Mouse (Mus musculus) right cerebral cortex, adult 18-20 months (tissue): ENCODE measurements at regions not wholly inside any gene's neighbourhood (a gene's known extent, or its start where the extent isn't known, plus 50 kb on each side); places are given as distances from the start of the nearest gene placed in this dataset.

Experiments used
- DNase-seq: peaks from one replicate; pipeline ENCODE4 v3.0.0; 2022; ENCODE audit warnings: mixed read lengths

DNA sequence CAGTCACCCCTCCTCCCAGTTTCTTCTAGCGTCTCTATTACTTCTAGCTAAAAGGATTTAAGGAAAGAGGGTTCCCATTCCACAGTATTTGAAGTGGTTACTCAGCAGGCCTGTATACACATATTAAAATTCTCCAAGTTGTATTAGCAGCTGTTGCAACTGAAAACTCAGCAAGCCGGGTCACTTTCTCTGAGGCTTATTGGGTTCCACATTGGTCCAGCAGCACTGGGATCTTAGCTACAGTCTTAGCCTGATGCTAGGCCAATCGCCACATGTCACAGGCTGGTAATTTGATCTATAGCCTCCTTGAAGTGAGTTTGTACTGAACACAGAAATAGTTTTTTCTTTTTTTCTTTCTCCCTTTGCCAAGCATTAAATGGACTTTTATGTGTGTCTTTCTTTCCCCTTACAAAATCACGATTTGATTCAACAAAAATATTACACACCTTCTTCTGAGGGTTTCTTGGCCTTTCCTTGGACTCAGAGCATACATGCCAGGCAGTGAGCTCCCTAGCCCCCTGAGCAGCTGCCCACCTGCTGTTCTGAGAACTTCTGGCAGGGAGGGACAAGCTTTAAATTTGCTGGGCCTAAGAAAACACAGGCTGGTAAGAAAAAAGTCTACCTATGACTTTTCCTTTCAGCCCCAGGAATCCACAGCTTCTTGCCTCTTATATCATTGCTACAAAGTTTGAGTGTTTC lies 297.3 kb downstream of the Kcnrg start:
- DNase-seq: no peak

DNA sequence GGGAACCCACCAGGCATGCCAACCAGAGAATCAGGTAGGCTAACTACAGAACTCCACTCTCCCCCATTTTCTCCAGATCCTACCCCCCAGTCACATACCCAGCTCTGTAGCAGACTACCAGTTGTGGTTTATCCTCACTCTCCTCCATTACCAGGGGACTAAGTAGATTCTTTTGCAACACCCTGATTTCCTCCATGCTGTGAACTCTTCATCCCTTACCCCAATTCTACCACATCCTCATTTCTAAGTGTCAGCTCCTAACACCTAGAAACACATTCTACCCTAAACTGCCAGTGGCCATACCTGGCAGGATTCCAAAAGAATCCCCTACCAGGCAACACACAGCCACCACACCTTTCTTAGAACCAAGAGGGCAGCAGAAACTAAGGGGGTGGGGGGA lies 310.9 kb downstream of the Kcnrg start:
- no peak for DNase-seq

DNA sequence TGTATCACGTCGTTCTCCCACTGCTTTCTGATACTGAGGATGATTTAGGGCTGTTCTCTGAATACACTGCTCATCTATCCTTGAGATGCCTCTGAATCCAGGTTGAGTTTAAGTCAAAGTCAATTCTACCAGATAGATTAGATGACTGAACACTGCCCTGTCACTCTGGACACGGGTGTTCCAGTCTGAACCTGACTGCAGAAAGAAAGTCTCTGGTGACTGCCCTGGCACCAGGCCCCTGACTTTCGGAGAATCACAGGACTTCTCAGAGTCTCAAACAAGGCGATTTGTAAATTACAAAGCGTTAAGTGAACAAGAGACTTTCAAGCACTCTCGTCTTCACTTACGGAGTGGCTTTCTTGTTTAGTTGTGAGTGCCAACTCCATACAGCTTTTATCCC lies 324.6 kb downstream of the Kcnrg start:
- DNase-seq: no peak

DNA sequence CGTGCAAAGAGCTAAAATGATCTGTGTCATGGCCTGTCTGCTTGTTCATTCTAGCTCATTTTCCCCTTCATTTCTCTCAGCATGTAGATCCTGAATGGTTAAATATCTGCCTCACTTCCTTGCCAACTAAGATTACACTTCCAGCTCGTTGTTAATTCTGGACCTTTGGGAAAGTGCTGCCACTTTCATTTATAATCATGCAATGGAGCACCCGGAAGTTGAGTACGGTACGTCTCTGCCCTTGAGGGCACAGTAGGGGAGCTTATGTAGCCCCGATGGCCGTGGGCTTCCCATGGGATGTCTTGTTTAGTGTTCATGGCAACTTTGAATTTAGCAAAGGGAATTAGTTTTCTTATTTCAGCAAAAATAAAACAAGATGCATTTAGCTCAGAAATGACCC lies 334.4 kb downstream of the Kcnrg start:
- no peak for DNase-seq

DNA sequence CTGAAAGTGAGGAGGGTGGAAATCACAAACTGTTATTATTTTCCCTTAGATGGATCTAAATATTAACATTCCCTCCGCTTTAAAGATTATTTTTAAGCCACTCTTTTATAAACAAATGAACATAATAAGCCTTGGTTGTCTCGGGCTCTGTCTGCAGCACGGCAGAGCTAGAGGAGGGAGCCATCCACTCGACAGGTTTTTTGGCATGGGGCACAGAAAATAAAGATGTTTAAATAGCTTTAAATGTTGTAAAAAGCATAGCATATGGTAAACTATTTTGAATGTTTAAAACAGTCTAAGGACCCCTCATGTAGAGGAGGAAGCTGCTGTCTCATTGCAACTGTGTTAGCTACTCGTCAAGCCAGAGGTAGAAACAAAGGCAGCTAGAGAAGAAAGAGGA lies 338.4 kb downstream of the Kcnrg start:
- DNase-seq: no peak

DNA sequence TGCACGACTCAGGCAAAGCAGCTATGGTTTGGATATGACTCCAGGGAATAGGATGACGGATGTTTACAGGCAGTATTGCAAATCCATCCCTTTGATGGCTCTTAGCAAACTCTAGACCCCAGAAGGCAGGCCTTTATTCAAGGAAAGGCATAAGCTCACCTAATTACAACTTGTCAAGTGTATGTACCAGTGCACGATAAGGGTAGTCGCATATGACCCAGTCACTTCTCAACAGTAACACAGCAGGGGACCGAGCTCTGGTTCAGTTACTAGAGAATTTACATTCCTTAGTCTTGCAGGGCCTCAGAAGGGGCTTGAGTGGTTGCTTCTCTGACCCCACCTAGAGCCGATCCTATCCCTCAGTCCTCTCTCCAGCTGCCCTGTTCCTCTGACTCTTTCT lies 342.2 kb downstream of the Kcnrg start:
- no peak for DNase-seq

DNA sequence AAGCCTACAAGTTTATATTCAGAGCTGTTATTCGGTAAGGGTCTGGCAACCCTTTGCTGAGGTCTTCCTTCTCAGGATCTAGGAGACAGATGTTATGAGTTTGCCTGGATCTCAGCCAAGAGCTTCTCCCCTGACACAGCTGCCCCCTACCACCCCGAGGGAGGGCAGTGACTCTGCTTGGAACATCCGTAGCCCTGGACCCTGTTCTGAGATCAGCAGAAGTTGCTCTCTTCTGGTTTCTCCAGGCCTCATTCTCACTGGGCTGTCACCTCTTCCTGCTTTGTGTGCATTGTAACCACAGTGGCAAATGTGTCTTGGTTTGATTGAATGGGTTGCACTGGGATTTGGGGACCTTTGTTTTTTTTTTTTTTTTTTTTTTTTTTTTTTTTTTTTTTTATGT lies 342.4 kb upstream of the Rnaseh2b start:
- DNase-seq: no peak

DNA sequence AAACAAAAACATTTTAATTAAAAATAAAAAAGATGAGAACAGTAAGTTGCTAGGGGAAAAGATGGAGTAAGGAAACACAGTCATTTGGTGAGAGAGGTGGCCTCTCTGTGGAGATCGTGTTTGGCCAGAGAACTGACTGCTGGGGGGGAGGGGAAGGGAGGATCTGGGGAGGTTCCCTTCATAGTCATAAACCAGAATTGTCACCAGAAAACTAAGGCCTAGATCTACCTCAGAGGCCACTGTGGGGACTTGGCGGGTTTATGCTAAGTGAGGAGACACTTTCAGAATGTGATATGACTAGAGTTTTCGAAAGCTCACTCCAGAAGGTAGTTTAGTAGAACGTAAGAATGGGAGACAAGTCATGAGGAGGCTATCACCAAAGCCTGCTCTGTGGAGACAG lies 339.4 kb upstream of the Rnaseh2b start:
- no peak for DNase-seq

DNA sequence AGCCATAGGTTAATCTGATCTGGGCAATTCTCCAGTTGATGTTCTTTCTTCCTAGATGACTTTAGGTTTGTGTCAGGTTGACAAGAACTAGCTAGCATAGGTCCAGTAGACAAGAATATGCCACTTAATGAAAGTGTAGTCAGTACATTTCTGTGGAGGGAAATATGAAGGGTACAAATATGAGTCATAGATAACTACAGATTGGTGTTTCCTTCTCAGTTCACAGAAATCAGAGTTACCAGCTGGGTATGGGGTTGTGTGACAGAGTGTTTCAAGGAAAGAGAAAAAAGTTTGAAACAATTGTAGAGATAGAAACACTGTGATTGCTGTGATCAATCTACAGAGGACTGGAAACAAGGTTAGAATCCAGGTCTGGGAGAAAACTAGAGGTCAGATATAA lies 337.0 kb upstream of the Rnaseh2b start:
- no peak for DNase-seq

DNA sequence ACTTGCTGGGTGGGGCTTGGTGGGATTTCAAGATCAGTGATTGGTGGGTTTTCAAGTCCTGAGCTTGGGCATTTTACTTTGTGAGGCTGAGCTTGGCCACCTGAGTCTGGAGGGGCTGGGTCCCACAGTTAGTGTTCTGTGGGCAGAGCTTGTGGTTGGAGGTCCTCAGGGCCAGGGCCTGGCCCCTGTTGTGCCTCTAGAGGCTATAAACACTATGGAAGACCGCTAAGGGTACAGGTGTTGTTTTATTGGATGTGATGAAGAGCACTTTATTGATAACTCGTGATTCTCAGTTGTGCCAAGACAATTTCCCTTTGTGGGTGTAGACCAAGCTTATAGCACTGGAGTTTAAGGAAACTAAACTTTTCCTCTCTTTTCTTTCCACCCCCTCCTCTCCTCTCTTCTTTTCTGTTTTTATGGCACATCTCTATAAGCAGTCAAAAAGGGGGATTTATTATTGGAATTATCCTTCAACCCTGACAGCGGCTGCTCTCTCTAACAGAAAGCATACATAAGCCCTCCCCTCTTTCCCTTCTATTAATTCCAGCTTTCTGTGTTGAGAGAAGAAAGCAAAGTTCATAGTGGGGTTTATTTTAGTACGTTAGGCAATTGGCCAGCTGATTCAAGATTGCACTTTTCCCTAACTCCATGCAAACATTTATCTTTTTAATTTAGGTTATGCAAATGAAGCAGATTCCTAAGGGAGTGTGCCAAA lies 332.0 kb upstream of the Rnaseh2b start:
- no peak for DNase-seq

DNA sequence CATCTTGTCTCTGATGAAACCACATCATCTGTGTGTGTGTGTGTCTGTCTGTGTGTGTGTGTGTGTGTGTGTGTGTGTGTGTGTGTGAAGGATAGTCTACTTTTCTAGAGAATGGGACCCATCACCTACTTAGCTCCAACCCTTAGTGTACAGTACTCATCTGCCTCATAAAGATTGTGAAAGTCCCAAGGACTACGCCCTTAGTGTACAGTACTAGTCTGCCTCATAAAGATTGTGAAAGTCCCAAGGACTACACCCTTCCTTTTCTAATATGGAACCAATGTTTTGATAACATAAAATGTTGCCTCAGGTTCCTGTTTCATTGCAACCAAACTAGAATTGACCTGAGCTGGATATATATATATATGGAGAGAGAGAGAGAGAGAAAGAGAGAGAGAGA lies 323.9 kb upstream of the Rnaseh2b start:
- DNase-seq: no peak

DNA sequence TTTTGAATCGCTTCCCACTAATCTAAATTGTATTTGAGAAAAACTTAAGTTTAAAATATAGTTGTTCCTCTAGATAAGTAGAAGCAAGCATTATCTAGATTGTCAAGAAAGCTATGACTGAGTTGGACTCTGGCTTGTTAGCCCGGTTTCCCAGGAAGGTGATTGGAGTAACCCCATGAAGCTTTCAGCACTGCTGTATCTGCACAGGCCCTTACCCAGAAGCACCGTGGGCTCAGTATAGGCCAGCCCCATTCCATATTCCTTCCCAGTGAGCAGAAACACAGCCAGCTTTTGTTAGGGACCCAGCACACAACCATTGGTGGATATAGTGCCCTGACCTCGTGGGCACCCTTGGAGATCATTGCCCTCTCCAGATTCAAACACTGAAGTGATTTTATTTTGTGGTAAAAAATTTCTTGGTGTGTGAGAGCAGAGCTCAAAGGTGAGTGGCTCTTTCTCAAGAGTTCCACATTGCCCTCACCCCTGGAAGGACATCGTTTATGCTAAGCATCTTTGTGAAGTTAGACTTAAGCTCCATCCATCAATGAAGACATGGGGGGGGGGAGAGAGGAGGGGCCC lies 323.3 kb upstream of the Rnaseh2b start:
- no peak for DNase-seq

DNA sequence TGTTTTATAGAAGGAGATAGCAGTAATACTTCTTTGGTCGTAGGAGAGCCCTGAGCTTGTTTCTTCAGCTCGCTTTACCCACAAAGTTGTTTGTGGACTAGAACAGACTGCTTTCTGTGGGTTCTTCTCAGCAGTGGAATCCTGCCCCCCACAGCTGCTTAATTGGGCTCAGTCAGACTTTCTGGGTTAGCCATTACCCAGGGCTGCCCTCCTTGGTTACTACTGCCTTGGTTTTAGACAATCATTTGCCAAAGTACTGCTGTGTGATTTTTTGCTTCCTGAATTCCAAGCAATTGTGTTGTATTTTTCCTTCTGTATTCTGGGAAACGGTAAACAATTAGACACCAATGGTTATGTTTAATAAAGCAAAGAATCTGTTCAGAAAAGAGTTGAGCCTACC lies 321.8 kb upstream of the Rnaseh2b start:
- DNase-seq: no peak

DNA sequence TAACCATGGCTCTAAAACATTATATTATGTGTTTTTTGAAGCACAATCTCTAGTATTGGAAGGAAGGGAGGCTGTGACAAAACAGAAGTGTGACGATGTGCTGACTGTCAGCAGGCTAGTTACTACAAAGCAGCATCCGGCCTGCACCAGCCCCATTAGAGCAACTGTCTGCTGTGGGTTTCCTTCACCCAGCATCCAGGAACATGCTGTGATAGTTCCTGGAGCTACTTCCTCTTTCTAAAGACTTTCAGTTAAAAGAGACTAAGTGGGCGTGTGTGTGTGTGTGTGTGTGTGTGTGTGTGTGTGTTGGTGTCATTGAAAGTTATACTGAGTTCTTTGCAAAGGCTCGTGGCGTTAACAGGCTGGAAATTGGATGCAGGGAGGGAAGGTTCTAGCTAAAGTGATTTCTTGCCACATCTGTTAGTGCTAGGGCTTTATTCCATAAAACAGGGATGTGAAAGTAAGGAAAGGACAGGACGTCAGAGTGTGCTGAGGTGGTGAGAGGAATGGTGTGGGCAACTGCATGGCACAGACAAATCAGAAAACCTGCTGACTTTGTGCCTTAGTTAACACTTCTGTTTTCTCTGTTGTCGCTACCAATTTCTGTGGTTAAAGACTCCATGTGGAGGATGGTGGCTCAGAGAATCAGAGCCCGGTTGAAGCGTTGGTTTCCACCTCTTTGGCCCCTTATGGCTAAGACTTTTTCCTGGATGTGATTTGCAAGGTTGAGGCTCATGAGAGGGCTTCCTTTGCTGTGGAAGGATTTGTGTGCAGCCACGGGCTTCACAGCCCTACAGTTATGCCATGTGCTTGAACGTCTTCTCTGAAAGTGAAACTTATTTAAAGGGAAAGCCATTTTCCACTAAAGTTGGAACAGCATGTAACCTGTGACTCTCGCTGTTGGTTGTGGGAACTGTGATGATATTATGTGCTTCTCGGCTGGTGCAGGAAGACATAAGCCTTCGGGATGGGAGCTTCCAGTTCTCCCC lies 321.0 kb upstream of the Rnaseh2b start:
- peak; percentile 17 for DNase-seq

DNA sequence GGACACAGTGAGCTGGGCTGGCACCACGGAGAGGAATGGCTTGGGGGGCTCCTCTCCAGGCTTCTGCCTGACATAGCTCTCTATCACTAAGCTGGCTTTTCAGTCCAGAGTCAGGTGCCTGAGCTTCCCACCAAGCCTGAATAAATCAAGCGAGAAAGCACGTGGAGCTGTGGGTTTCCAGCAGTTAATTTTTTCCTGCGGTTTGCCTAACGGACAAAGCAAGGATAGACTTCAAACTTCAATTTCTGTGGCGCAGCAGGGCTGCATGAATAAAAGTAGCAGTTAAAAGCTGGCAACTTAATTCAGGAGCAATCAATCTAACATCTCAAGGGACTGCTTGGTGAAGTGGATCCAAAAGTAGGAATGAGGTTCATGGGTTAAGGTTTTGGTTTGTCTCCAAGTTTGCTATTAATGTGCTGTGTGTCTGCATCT lies 317.1 kb upstream of the Rnaseh2b start:
- no peak for DNase-seq

DNA sequence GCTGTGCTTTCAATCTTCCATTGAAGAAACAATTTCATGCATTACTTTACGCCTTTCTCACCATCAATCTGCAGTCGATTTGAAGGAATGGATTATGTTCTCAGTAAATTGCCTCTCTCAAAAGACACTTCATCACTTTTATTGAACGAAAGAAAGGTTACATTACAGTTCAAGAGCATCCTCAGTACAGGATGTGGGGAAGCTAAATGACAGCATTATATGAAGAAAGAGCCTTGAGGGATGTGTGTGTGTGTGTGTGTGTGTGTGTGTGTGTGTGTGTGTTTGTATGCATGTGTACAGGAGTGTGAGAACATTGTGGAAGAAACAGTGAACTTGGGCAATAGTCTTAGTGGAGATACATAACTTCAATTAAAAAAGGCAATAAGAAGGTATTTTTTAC lies 311.8 kb upstream of the Rnaseh2b start:
- DNase-seq: no peak

DNA sequence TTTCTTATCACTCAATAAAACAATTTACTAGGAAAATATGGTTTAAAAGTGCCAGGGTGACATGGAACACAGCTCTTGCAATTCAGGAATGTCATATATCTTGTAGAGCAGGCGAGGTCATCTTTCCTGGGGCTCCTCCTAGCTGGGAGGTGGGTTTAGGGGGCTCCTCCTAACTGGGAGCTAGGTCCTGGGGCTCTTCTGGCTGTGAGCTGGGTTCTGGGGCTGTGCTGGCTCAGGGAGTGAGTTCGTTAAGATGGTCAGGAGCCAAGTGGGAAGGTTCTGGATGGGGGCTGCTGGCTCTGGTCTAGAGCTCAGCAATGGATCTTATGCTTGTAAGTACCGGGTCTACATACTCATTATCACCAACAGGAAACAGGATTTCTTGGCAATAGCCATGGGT lies 306.8 kb upstream of the Rnaseh2b start:
- DNase-seq: no peak

DNA sequence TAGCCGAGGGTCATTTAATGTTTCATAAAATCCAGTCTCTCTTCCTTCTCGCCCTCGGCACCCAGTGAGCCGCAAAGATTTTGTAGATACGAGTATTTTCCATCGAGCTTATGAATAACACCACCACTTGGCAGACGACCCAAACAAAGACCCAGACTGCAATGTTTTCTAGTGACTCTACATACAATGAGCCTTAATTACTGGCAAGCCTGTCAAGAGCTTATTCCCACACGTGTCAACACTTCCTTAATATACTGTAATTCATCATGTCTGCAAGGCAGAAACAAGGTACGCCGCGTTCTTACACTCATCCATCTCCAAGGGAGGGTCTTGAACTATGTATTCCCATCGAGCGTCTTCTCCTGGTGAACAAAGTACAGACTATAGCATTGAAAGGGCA lies 306.2 kb upstream of the Rnaseh2b start:
- DNase-seq: no peak

DNA sequence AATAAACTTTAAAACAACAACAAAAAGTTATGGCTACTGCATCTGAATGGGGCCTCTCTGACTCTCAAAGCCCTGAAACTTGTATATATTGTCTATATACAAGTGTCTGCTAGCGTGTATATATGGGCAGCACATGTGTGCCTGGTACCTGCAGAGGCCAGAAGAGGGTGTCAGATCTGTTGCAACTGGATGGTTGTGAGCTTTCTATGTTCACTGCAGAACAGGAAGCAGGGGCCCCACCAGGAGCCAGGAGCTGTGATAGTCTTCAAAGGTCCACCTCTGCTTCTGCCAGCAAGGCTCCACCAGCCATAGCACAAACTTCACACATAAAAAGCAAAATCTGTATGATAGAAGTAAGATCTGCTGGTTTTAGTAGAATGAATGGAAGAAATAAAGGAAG lies 297.1 kb upstream of the Rnaseh2b start:
- DNase-seq: no peak

DNA sequence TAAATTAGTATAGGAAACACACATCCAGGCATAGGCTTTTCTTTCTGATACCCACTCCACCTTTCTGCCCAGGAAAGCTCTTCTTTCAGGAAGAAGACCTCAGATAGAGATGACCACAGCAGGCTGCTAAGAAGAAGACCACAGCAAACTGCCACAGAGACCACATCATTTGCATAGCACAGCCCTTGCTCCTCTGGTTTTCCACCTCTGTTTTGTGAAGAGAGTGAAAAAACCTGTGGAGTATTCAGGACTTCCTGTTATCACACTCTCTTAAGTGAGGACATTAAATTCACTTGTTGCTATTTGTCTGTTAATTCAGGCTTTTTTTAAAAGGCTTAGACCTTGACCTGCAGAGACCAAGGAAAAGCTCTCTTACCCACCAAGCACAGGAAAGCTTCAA lies 294.7 kb upstream of the Rnaseh2b start:
- no peak for DNase-seq

DNA sequence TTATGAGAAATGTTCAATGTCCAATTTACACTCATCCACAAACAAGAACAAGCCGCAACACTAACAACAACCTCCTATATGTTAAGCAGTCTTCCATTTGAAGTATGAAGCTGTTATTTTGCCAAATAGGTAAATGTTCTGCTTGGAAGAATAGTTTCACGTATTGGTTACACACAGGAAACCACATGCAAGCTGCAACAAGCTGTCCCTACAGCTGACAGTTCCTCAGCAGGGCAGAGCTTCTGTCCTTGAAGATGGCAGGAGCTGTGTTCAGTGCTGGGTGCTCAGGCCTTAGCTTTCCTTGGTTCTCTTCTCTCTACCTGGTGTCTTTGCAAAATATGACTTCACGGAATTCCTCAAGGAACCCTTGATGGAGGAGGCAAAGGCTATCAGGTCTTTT lies 294.1 kb upstream of the Rnaseh2b start:
- DNase-seq: no peak

DNA sequence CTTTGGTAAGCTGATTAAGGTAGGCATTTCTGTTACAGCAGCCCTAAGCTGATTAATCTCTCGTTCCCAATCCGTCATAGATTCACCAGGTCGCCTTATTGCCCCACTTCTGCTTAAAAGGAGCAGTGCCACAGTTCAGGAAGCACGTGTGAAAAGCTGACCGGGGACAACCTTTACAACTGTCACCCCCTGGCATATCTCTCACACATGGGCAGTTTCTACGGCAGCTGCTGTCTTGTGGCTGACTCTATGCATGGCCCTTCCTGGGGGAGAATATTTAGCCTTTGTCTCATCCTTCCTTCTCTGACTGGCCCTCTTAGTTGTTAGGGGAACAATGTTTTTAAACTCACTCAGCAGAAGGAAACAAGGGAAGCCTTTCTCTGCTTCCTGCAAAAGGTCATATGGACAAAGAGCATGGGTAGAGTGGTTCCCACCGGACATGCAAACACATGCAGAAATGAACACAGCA lies 290.9 kb upstream of the Rnaseh2b start:
- no peak for DNase-seq

DNA sequence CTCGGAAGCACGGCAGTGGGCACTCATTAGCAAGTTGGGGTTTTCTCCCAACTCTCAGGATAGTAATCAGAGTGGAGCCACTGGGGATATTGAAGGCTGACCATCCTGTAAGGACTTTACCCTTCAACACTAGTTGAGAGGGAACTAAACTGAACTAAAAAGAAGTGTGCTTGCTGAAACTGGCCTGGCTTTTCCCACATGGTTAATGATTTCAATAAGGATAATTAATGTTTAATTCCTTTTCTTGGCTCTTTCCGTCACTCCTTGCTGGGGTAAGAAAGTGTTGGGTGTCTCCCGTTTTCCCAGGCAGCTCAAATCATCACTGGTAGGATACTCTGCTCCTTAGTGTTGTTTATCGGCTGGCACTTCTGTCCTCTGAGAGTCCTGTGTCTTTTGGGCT lies 290.3 kb upstream of the Rnaseh2b start:
- no peak for DNase-seq
